Mouse (Mus musculus) forebrain, postnatal 0 days (tissue): ENCODE measurements around the gene Prss23. TPM values are rescaled to one million over a fixed set of nuclear protein-coding genes. Genes with fewer than 3 reads are reported as not detected.

Source experiments
- ATAC-seq: fragments of 200-750 bp; cut with Nextera tagmentation; 2 replicates; pipeline ENCODE4 v1.8.0; 2017; ENCODE audit warnings: mild to moderate bottlenecking, moderate library complexity
- DNase-seq: peaks from one replicate; pipeline ENCODE4 v3.0.0-alpha.2; 2015
- H3K27ac ChIP-seq: fragments of 300-500 bp; sonication (generic); 2 replicates; pipeline ENCODE4 v1.5.1; 2014; ENCODE audit warnings: low read depth, mild to moderate bottlenecking, antibody characterized with exemption, low read length, moderate library complexity, mixed read lengths
- H3K27me3 ChIP-seq: fragments of 300-500 bp; sonication (generic); 2 replicates; pipeline ENCODE4 v1.6.1; 2014; ENCODE audit warnings: mild to moderate bottlenecking, low read length, mixed read lengths; ENCODE audit not compliant: insufficient read depth
- H3K36me3 ChIP-seq: fragments of 300-500 bp; sonication (generic); 2 replicates; pipeline ENCODE4 v1.6.1; 2014; ENCODE audit warnings: mild to moderate bottlenecking, moderate library complexity; ENCODE audit not compliant: insufficient read depth
- H3K4me1 ChIP-seq: fragments of 300-500 bp; sonication (generic); 2 replicates; pipeline ENCODE4 v1.6.1; 2014; ENCODE audit warnings: antibody characterized with exemption; ENCODE audit not compliant: insufficient read depth
- H3K4me2 ChIP-seq: fragments of 300-500 bp; sonication (generic); 2 replicates; pipeline ENCODE4 v1.6.1; 2014; ENCODE audit warnings: low read depth, mild to moderate bottlenecking, moderate library complexity
- H3K4me3 ChIP-seq: fragments of 300-500 bp; sonication (generic); 2 replicates; pipeline ENCODE4 v1.5.1; 2014; ENCODE audit warnings: low read depth, low read length, mixed read lengths
- H3K9ac ChIP-seq: fragments of 300-500 bp; sonication (generic); 2 replicates; pipeline ENCODE4 v1.6.1; 2014; ENCODE audit warnings: mild to moderate bottlenecking
- H3K9me3 ChIP-seq: fragments of 300-500 bp; sonication (generic); 2 replicates; pipeline ENCODE4 v1.6.1; 2016; ENCODE audit warnings: low read length
- CTCF ChIP-seq: sonication (generic); IDR thresholded peaks from 2 replicates; pipeline ENCODE4 v1.5.1; 2016; ENCODE audit warnings: antibody characterized with exemption, control low read depth, low read depth
- WGBS: fragments of 180-500 bp; shearing (Covaris S2); extraction: QIAGEN DNeasy Blood & Tissue Kit; methylation state at CpG from one replicate; pipeline ENCODE4 v1.1.7; 2014; 5-methylcytosine and 5-hydroxymethylcytosine counted together
- polyA plus RNA-seq: library from polyadenylated mRNA; unstranded; fragments of >200 nt; fragmentation: Nextera tagmentation; extraction: Ambion mirVana; gene quantifications from 2 replicates; pipeline ENCODE4 v1.2.1, GENCODE M21; 2015
- total RNA-seq: library from RNA; depleted of rRNA; stranded (reverse); fragments of >200 nt; gene quantifications from 2 replicates; pipeline ENCODE4 v1.2.3, GENCODE M21; 2014; rRNA removed

The Prss23 gene
- total and polyA plus RNA-seq, 2 experiments from 2014 or later, result 11.5 to 18.1 TPM

GRCm38 (mm10) chr7:89473442-89473841, 53.5 kb downstream of the Prss23 start:
- DNase-seq (peak; percentile 38), ATAC-seq (no peak)
- Histone ChIP-seq H3K27me3 (no peaks in the 10 kb centered on the region), H3K4me3 (no peak overlapping the region), H3K9ac (no peak overlapping the region), H3K27ac (no peak overlapping the region), H3K36me3 (no peaks in the 10 kb centered on the region), H3K4me1 (no peaks in the 10 kb centered on the region), H3K9me3 (no peaks in the 10 kb centered on the region), H3K4me2 (no peak overlapping the region)
- peak; percentile 67 for TF ChIP-seq CTCF
- WGBS, result 61% methylated on average over 4 of the region's 4 CpGs

- Histone ChIP-seq H3K9me3 (no peaks in the 10 kb centered on the region), H3K27me3 (no peaks in the 10 kb centered on the region), H3K4me3 (no peak overlapping the region), H3K27ac (no peak overlapping the region), H3K36me3 (no peaks in the 10 kb centered on the region), H3K9ac (no peak overlapping the region), H3K4me2 (no peak overlapping the region), H3K4me1 (no peaks in the 10 kb centered on the region)
- peak; percentile 87 for ATAC-seq
- WGBS, result 49% methylated on average over 10 of the region's 10 CpGs
- TF ChIP-seq CTCF, result no peak
- peak; percentile 49 for DNase-seq
Observed at GRCm38 (mm10) chr7:89463775-89464592, 63.0 kb downstream of the Prss23 start.

- 80% methylated on average over 3 of the region's 3 CpGs for WGBS
- no peak overlapping the region for H3K4me2 ChIP-seq
Observed at GRCm38 (mm10) chr7:89463246-89463645, 63.7 kb downstream of the Prss23 start.

GRCm38 (mm10) chr7:89462646-89463207, 64.3 kb downstream of the Prss23 start:
- Histone ChIP-seq H3K4me1 (no peaks in the 10 kb centered on the region), H3K4me2 (no peak overlapping the region), H3K36me3 (no peaks in the 10 kb centered on the region), H3K9me3 (no peaks in the 10 kb centered on the region), H3K27me3 (no peaks in the 10 kb centered on the region), H3K9ac (no peak overlapping the region), H3K4me3 (no peak overlapping the region), H3K27ac (no peak overlapping the region)
- DNase-seq, result no peak
- TF ChIP-seq CTCF, result no peak
- no peak for ATAC-seq
- WGBS, result 90% methylated on average over 5 of the region's 5 CpGs

More at GRCm38 (mm10) chr7:89463246-89463645, 63.7 kb downstream of the Prss23 start:
- no peaks in the 10 kb centered on the region for H3K36me3 ChIP-seq
- no peak for TF ChIP-seq CTCF
- no peaks in the 10 kb centered on the region for H3K4me1 ChIP-seq
- DNase-seq, result no peak
- no peak overlapping the region for H3K4me3 ChIP-seq
- H3K9me3 ChIP-seq, result no peaks in the 10 kb centered on the region
- no peak overlapping the region for H3K27ac ChIP-seq
- H3K27me3 ChIP-seq, result no peaks in the 10 kb centered on the region
- H3K9ac ChIP-seq, result no peak overlapping the region
- no peak for ATAC-seq

GRCm38 (mm10) chr7:89461351-89461750, 65.6 kb downstream of the Prss23 start:
- no peak overlapping the region for H3K27ac ChIP-seq
- no peak overlapping the region for H3K4me2 ChIP-seq
- ATAC-seq, result no peak
- H3K4me1 ChIP-seq, result no peaks in the 10 kb centered on the region
- WGBS, result 61% methylated on average over 3 of the region's 3 CpGs
- no peaks in the 10 kb centered on the region for H3K36me3 ChIP-seq
- H3K9me3 ChIP-seq, result no peaks in the 10 kb centered on the region
- TF ChIP-seq CTCF, result no peak
- no peak for DNase-seq
- H3K9ac ChIP-seq, result no peak overlapping the region
- H3K27me3 ChIP-seq, result no peaks in the 10 kb centered on the region
- H3K4me3 ChIP-seq, result no peak overlapping the region

GRCm38 (mm10) chr7:89460911-89461310, 66.1 kb downstream of the Prss23 start:
- no peak overlapping the region for H3K9ac ChIP-seq
- TF ChIP-seq CTCF, result no peak
- H3K9me3 ChIP-seq, result no peaks in the 10 kb centered on the region
- ATAC-seq (no peak), DNase-seq (no peak)
- H3K36me3 ChIP-seq, result no peaks in the 10 kb centered on the region
- H3K4me3 ChIP-seq, result no peak overlapping the region
- no peaks in the 10 kb centered on the region for H3K27me3 ChIP-seq
- H3K27ac ChIP-seq, result no peak overlapping the region
- no peak overlapping the region for H3K4me2 ChIP-seq
- no peaks in the 10 kb centered on the region for H3K4me1 ChIP-seq

- no peaks in the 10 kb centered on the region for H3K9me3 ChIP-seq
Observed at GRCm38 (mm10) chr7:89459691-89460090, 67.3 kb downstream of the Prss23 start.

More at GRCm38 (mm10) chr7:89459691-89460090, 67.3 kb downstream of the Prss23 start:
- Histone ChIP-seq H3K4me2 (no peak overlapping the region), H3K4me3 (no peak overlapping the region), H3K27ac (no peak overlapping the region), H3K27me3 (no peaks in the 10 kb centered on the region), H3K4me1 (no peaks in the 10 kb centered on the region), H3K36me3 (no peaks in the 10 kb centered on the region), H3K9ac (no peak overlapping the region)
- no peak for ATAC-seq
- TF ChIP-seq CTCF, result no peak
- WGBS, result 77% methylated on average over 2 of the region's 2 CpGs
- no peak for DNase-seq

Other genes with a start within 250 kb of the Prss23 start
- 19.2 and 23.2 TPM in 2 replicates for gene Tmem135, start 123.0 kb downstream of the Prss23 start, total RNA-seq
- 20.0 and 27.9 TPM in 2 replicates for gene Tmem135, start 123.0 kb downstream of the Prss23 start, polyA plus RNA-seq
- 3.1 and 3.8 TPM in 2 replicates for gene Fzd4, start 122.8 kb downstream of the Prss23 start, total RNA-seq
- gene Fzd4, start 122.8 kb downstream of the Prss23 start, polyA plus RNA-seq, result 1.3 and 1.5 TPM in 2 replicates
- 11.8 and 15.6 TPM in 2 replicates for gene Me3, start 105.2 kb upstream of the Prss23 start, total RNA-seq
- gene Me3, start 105.2 kb upstream of the Prss23 start, polyA plus RNA-seq, result 14.7 and 15.1 TPM in 2 replicates